In genomic region chr5:37829296-37829670, GRCm38 (mm10) we compare ENCODE assay signal across 25 mouse cellular contexts. TPM values are rescaled to one million over a fixed set of nuclear protein-coding genes. Genes with fewer than 3 reads are reported as not detected.
DNase-seq lines count a peak whose midpoint lies in the region; ATAC-seq and TF ChIP-seq lines count a peak whose summit lies in the region.
"Had no signal": no experiment of that assay in that cellular context is flagged by ENCODE, and none has a peak within 500 bp of the region (broad histone marks: within the 10 kb centered on the region; RNA-seq: fewer than 3 reads in every experiment).

No protein-coding gene starts in this region.

- H3K27me3 ChIP-seq in hindbrain, embryonic 10.5 days (ENCODE audit: insufficient read depth, poor library complexity, severe bottlenecking), result peaks cover 99% of the 10 kb centered on the region
- H3K27me3 ChIP-seq in hindbrain, embryonic 14.5 days (ENCODE audit: control insufficient read depth, insufficient read depth, low read length), result peaks cover 94% of the 10 kb centered on the region
- H3K27me3 ChIP-seq in embryonic facial prominence, embryonic 11.5 days (ENCODE audit: control insufficient read depth, insufficient read depth, low read length), result peaks cover 49% of the 10 kb centered on the region
- peaks cover 97% of the 10 kb centered on the region for H3K27me3 ChIP-seq in limb, embryonic 12.5 days

- in situ Hi-C loops in ES-E14 (cut with MboI; ENCODE audit: low sequenced_read_pairs in 2 of 2, unreplicated experiment in 2 of 2), result loop anchor here in 1 of 2 experiments (10.0 kb wide), 1 partner anchor 584 kb away; the partner anchor contains the start of gene Crmp1

- no peaks in the 10 kb centered on the region for H3K36me3 ChIP-seq in hindbrain, embryonic 10.5 days
- H3K36me3 ChIP-seq in hindbrain, embryonic 14.5 days (replicated peaks; ENCODE audit: control insufficient read depth, insufficient read depth), result no peaks in the 10 kb centered on the region
- no peaks in the 10 kb centered on the region for H3K36me3 ChIP-seq in ES-E14 (ENCODE audit: control insufficient read depth, insufficient read depth, low read length, poor library complexity, severe bottlenecking)
- no peaks in the 10 kb centered on the region for H3K36me3 ChIP-seq in embryonic facial prominence, embryonic 11.5 days (replicated peaks; ENCODE audit: control insufficient read depth, insufficient read depth, low read depth, low read length)
- no peaks in the 10 kb centered on the region for H3K36me3 ChIP-seq in limb, embryonic 12.5 days
- H3K36me3 ChIP-seq: heart, embryonic 15.5 days; kidney, embryonic 15.5 days; midbrain, embryonic 10.5 days had no signal

- H3K4me3 ChIP-seq in hindbrain, embryonic 10.5 days, result peak overlapping the region; percentile 42; the same call in 1 of the 2 replicates
- no peak overlapping the region for H3K4me3 ChIP-seq in hindbrain, embryonic 14.5 days (replicated peaks; ENCODE audit: low read length)
- peak overlapping the region in 1 of 2 experiments; percentile 32; a peak in 2 of 4 replicates for H3K4me3 ChIP-seq in ES-E14 (ENCODE audit: insufficient read depth in 1 of 2, low read depth in 1 of 2, low read length in 2 of 2, poor library complexity in 1 of 2, severe bottlenecking in 1 of 2)
- no peak overlapping the region for H3K4me3 ChIP-seq in embryonic facial prominence, embryonic 11.5 days (ENCODE audit: low read depth, low read length)
- no peak overlapping the region for H3K4me3 ChIP-seq in limb, embryonic 12.5 days (replicated peaks)
- H3K4me3 ChIP-seq: forebrain, embryonic 13.5 days; gastrocnemius, adult 2 months; heart, embryonic 15.5 days; kidney, embryonic 15.5 days; left cerebral cortex, adult 2 months had no signal

- 0 out of 2 replicates have a peak, but pooled peaks cover 4% of the 10 kb centered on the region for H3K9me3 ChIP-seq in hindbrain, embryonic 10.5 days
- no peaks in the 10 kb centered on the region for H3K9me3 ChIP-seq in hindbrain, embryonic 14.5 days (ENCODE audit: control insufficient read depth, low read length)
- no peaks in the 10 kb centered on the region for H3K9me3 ChIP-seq in ES-E14 (ENCODE audit: control insufficient read depth, insufficient read depth, low read depth, low read length)
- no peaks in the 10 kb centered on the region for H3K9me3 ChIP-seq in embryonic facial prominence, embryonic 11.5 days (replicated peaks; ENCODE audit: control insufficient read depth, low read length)
- 0 out of 2 replicates have a peak, but pooled peaks cover 5% of the 10 kb centered on the region for H3K9me3 ChIP-seq in limb, embryonic 12.5 days
- H3K9me3 ChIP-seq: heart, embryonic 15.5 days; kidney, embryonic 15.5 days had no signal

- H3K4me2 ChIP-seq in hindbrain, embryonic 14.5 days (replicated peaks), result no peak overlapping the region
- H3K4me2 ChIP-seq in embryonic facial prominence, embryonic 11.5 days (ENCODE audit: low read depth, low read length), result peak overlapping the region; percentile 62; the same call in 1 of the 2 replicates
- H3K4me2 ChIP-seq in limb, embryonic 12.5 days, result peak overlapping the region; percentile 85; the same call in 1 of the 2 replicates
- H3K4me2 ChIP-seq: forebrain, embryonic 13.5 days; heart, embryonic 15.5 days; kidney, embryonic 15.5 days; liver, embryonic 11.5 days had no signal

- ATAC-seq in hindbrain, embryonic 14.5 days (ENCODE audit: low FRiP score), result no peak
- ATAC-seq in embryonic facial prominence, embryonic 11.5 days (replicated peaks; ENCODE audit: insufficient number of reproducible peaks, low FRiP score, low TSS enrichment, low read depth), result no peak
- ATAC-seq in limb, embryonic 12.5 days (ENCODE audit: insufficient number of reproducible peaks, insufficient read depth, low FRiP score, low TSS enrichment, low read depth), result no peak
- ATAC-seq: forebrain, embryonic 13.5 days; hindbrain, embryonic 16.5 days; intestine, postnatal 0 days; liver, postnatal 0 days; lung, postnatal 0 days had no signal

- under 1% methylated on average over 10 of the region's 10 CpGs for WGBS in hindbrain, embryonic 10.5 days
- 5% methylated on average over 10 of the region's 10 CpGs for WGBS in hindbrain, embryonic 14.5 days
- 1% methylated on average over 10 of the region's 10 CpGs for WGBS in embryonic facial prominence, embryonic 11.5 days
- WGBS in limb, embryonic 12.5 days, result 6% methylated on average over 10 of the region's 10 CpGs

- DNase-seq in hindbrain, embryonic 10.5 days (ENCODE audit: low spot score), result peak; percentile 9
- no peak for DNase-seq in hindbrain, embryonic 14.5 days (ENCODE audit: low spot score)
- DNase-seq in ES-E14 (ENCODE audit: low read depth, low spot score), result no peak
- DNase-seq in embryonic facial prominence, embryonic 11.5 days (ENCODE audit: low spot score), result peak; percentile 27
- no peak for DNase-seq in layer of hippocampus, adult 9-10 months (ENCODE audit: low spot score)
- no peak for DNase-seq in thymus, postnatal 14 days
- DNase-seq: cerebellum, adult 11-12 months; gastrocnemius, adult 2 months; heart, postnatal 4 days; layer of hippocampus, adult 9-11 months; left cerebral cortex, postnatal 4 days; liver, postnatal 0 days; right cerebral cortex, postnatal 25 days had no signal

- no peak overlapping the region for H3K9ac ChIP-seq in hindbrain, embryonic 14.5 days
- H3K9ac ChIP-seq in ES-E14 (ENCODE audit: insufficient read depth, low read depth, low read length, poor library complexity, severe bottlenecking), result no peak overlapping the region
- no peak overlapping the region for H3K9ac ChIP-seq in embryonic facial prominence, embryonic 11.5 days (replicated peaks; ENCODE audit: low read length)
- H3K9ac ChIP-seq in limb, embryonic 12.5 days (replicated peaks), result no peak overlapping the region
- H3K9ac ChIP-seq: forebrain, embryonic 13.5 days; heart, embryonic 15.5 days; kidney, embryonic 15.5 days; liver, postnatal 0 days had no signal

- H3K4me1 ChIP-seq in hindbrain, embryonic 10.5 days (replicated peaks), result peaks cover 64% of the 10 kb centered on the region
- peaks cover 9% of the 10 kb centered on the region; the same call in 1 of the 2 replicates for H3K4me1 ChIP-seq in hindbrain, embryonic 14.5 days (replicated peaks; ENCODE audit: control insufficient read depth, insufficient read depth, low read length)
- peaks cover 0 to 15% of the 10 kb centered on the region in 2 experiments; a peak in 2 of 4 replicates for H3K4me1 ChIP-seq in ES-E14 (ENCODE audit: control insufficient read depth in 2 of 2, insufficient read depth in 2 of 2, low read length in 2 of 2, poor library complexity in 1 of 2)
- H3K4me1 ChIP-seq in embryonic facial prominence, embryonic 11.5 days (ENCODE audit: control insufficient read depth, insufficient read depth, low read length), result peaks cover 6% of the 10 kb centered on the region; the same call in 1 of the 2 replicates
- H3K4me1 ChIP-seq in limb, embryonic 12.5 days (replicated peaks), result peaks cover 47% of the 10 kb centered on the region

- H3K27ac ChIP-seq in hindbrain, embryonic 10.5 days, result 0 out of 2 replicates have a peak overlapping the region, but pooled peaks have one; percentile 13
- no peak overlapping the region for H3K27ac ChIP-seq in hindbrain, embryonic 14.5 days
- no peak overlapping the region for H3K27ac ChIP-seq in ES-E14 (ENCODE audit: insufficient read depth, low read depth, low read length, poor library complexity, severe bottlenecking)
- H3K27ac ChIP-seq in embryonic facial prominence, embryonic 11.5 days (replicated peaks; ENCODE audit: low read depth, low read length), result no peak overlapping the region
- H3K27ac ChIP-seq in limb, embryonic 12.5 days, result no peak overlapping the region
- H3K27ac ChIP-seq: forebrain, embryonic 13.5 days; gastrocnemius, adult 2 months; heart, embryonic 15.5 days; kidney, embryonic 15.5 days; left cerebral cortex, adult 2 months; macrophage; midbrain, embryonic 10.5 days had no signal

TF ChIP-seq in ES-E14, 5 proteins besides CTCF, POLR2A, EP300 and RAD21:
- TF ChIP-seq ZNF384 (IDR thresholded peaks at IDR 0.05; ENCODE audit: low read depth, low read length), result peak; percentile 52; the same call in 1 of the 2 replicates
- TF ChIP-seq HCFC1 (IDR thresholded peaks at IDR 0.05; ENCODE audit: borderline replicate concordance, insufficient read depth, low read length), result no peak

RNA-seq across cellular contexts. Expression of gene Msx1, which starts 4.9 kb away (rescaled TPM):
- polyA plus RNA-seq in hindbrain, embryonic 10.5 days (2016; fragmentation: Nextera tagmentation; extraction: Ambion mirVana), result 188 and 212 TPM in 2 replicates
- 25.4 and 37.4 TPM in 2 replicates for polyA plus RNA-seq in hindbrain, embryonic 14.5 days (2014; fragmentation: Nextera tagmentation; extraction: Ambion mirVana)
- total RNA-seq in ES-E14 (2012; rRNA removed), result 0.48 and 2.1 TPM in 2 replicates
- polyA plus RNA-seq in embryonic facial prominence, embryonic 11.5 days (2014; fragmentation: Nextera tagmentation; extraction: Ambion mirVana), result 330 and 367 TPM in 2 replicates
- polyA plus RNA-seq in limb, embryonic 12.5 days (2016; fragmentation: Nextera tagmentation; extraction: Ambion mirVana), result 462 and 487 TPM in 2 replicates
- polyA plus RNA-seq: liver, postnatal 0 days; macrophage; testis, adult 2 months had no signal

Comparison
In these comparisons a context has a peak if more than half of its experiments do, and no peak if none do; other contexts are left out.
1. DNase-seq: peak in hindbrain, embryonic 10.5 days (single experiment) and embryonic facial prominence, embryonic 11.5 days (single experiment); none in hindbrain, embryonic 14.5 days (single experiment), ES-E14 (single experiment), layer of hippocampus, adult 9-10 months (single experiment) and thymus, postnatal 14 days (single experiment).